Mouse (Mus musculus) thymus, adult 2 months (tissue): Measurements from ENCODE around the gene Cep57. TPM values are rescaled to one million over a fixed set of nuclear protein-coding genes. Genes with fewer than 3 reads are reported as not detected.

Experiments
- DNase-seq: peaks from one replicate; pipeline ENCODE4 v3.0.0; 2021
- H3K27ac ChIP-seq: fragments of 200-500 bp; 2 replicates; pipeline ENCODE4 v1.5.1; 2012; ENCODE audit warnings: low read length, control low read depth; ENCODE audit not compliant: control insufficient read depth, insufficient read depth
- H3K27me3 ChIP-seq: fragments of 200-500 bp; 2 replicates; pipeline ENCODE4 v1.6.1; 2012; ENCODE audit warnings: mild to moderate bottlenecking, low read length, moderate library complexity, mixed read lengths; ENCODE audit not compliant: control insufficient read depth, insufficient read depth
- H3K36me3 ChIP-seq: fragments of 200-500 bp; 2 replicates; pipeline ENCODE4 v1.6.1; 2012; ENCODE audit warnings: mild to moderate bottlenecking, low read length, moderate library complexity; ENCODE audit not compliant: control insufficient read depth, insufficient read depth
- H3K4me1 ChIP-seq: fragments of 200-500 bp; replicated peaks from 2 replicates; pipeline ENCODE4 v1.6.1; 2012; ENCODE audit warnings: low read length; ENCODE audit not compliant: control insufficient read depth, insufficient read depth
- H3K4me3 ChIP-seq: fragments of 200-500 bp; 2 replicates; pipeline ENCODE4 v1.5.1; 2012; ENCODE audit warnings: mild to moderate bottlenecking, low read length, control low read depth, moderate library complexity; ENCODE audit not compliant: control insufficient read depth, insufficient read depth
- CTCF ChIP-seq: fragments of 200-500 bp; IDR thresholded peaks from 2 replicates; pipeline ENCODE4 v1.5.1; 2012; ENCODE audit warnings: mild to moderate bottlenecking, control low read depth, low read length, moderate library complexity, borderline replicate concordance; ENCODE audit not compliant: control insufficient read depth, poor library complexity, insufficient read depth; ENCODE audit errors: extremely low read depth
- POLR2A ChIP-seq: fragments of 200-500 bp; IDR thresholded peaks from 2 replicates; pipeline ENCODE4 v1.6.1; 2012; ENCODE audit warnings: mild to moderate bottlenecking, low read length, control low read depth, moderate library complexity; ENCODE audit not compliant: control insufficient read depth, poor library complexity, insufficient read depth; ENCODE audit errors: extremely low read depth
- WGBS: fragments of 180-500 bp; shearing (Covaris S2); methylation state at CpG from one replicate; pipeline ENCODE4 v1.1.7; 2018; 5-methylcytosine and 5-hydroxymethylcytosine counted together
- polyA plus RNA-seq: library from polyadenylated mRNA; depleted of rRNA; stranded (reverse); fragments of >200 nt; gene quantifications from 2 replicates; pipeline ENCODE4 v1.2.3, GENCODE M21; 2012; rRNA removed

Gene Cep57
- polyA plus RNA-seq, 1 experiment = 27.9 TPM

DNA sequence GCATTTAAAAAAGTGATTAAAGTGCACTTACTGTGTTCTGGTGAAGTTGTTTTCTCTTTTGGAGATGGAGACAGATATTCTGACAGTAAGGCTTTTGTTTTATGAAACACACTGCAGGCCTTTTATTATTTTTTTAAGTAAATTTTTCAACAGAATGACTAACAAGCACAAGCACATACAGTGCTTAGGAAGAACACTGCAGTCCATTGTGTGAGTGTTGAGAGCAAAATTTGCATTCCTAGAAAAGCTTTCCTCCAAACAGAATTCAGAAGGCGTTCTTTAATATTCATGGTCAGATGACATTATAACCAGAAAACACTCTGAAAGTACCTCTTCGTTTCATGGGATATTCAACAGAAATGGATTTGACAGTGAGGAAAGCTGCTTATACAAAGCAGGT, 61.3 kb downstream of the Cep57 start:
- WGBS = 96% methylated on average over 2 of the region's 2 CpGs
- Histone ChIP-seq H3K27me3 (no peaks in the 10 kb centered on the region), H3K4me1 (no peaks in the 10 kb centered on the region), H3K4me3 (no peak overlapping the region), H3K27ac (no peak overlapping the region), H3K36me3 (no peaks in the 10 kb centered on the region; the same call in 1 of the 2 replicates)
- no peak for DNase-seq
- no peak for TF ChIP-seq CTCF
- TF ChIP-seq POLR2A = no peak

DNA sequence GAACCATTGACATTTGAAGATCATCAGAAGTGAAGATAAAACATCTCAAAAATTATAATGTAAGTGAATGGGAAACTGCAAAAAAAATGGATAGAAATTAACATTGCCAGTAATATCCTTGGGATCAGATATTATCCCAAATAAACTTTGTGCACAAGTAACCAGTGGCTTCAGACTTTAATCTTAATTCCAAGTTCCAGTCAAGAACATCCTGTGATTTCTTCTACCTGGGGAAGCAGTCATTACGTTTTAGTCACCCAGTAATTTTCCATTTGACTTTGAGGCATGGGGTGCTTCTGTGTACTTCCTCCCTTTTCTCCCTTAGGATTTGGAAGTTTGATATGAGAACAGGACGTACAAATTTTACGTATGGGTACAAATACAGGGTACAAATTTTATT, 66.5 kb downstream of the Cep57 start:
- Histone ChIP-seq H3K4me3 (no peak overlapping the region), H3K27me3 (no peaks in the 10 kb centered on the region), H3K27ac (no peak overlapping the region), H3K4me1 (no peaks in the 10 kb centered on the region), H3K36me3 (no peaks in the 10 kb centered on the region; the same call in 1 of the 2 replicates)
- TF ChIP-seq CTCF = no peak
- no peak for TF ChIP-seq POLR2A
- no peak for DNase-seq
- 92% methylated on average over 3 of the region's 3 CpGs for WGBS

Other genes starting within 250 kb of the Cep57 start
- 25.4 and 35.3 TPM in 2 replicates for gene Mtmr2, start 78.7 kb downstream of the Cep57 start, polyA plus RNA-seq
- 17.2 and 21.9 TPM in 2 replicates for gene Fam76b, start 609 bp upstream of the Cep57 start, polyA plus RNA-seq